Mouse (Mus musculus): ENCODE data around the gene Polr1c.

GRCm38 (mm10) chr17:46284653-46285052 is 36.8 kb upstream of the Polr1c start:
- no peak for TF ChIP-seq CTCF (IDR thresholded peaks at IDR 0.05; ENCODE audit: low read depth)
- no peak for TF ChIP-seq EP300 (IDR thresholded peaks at IDR 0.05; ENCODE audit: low read depth)
